Mouse (Mus musculus) spleen, postnatal 36 days (tissue): ENCODE data around the gene Nova2.

Experiments used
- DNase-seq, 2 experiments: peaks; one replicate each; pipeline ENCODE4 v3.0.0; 2022; ENCODE audit warnings: low spot score in 2 of 2, mixed read lengths in 1 of 2

Gene Nova2

DNA sequence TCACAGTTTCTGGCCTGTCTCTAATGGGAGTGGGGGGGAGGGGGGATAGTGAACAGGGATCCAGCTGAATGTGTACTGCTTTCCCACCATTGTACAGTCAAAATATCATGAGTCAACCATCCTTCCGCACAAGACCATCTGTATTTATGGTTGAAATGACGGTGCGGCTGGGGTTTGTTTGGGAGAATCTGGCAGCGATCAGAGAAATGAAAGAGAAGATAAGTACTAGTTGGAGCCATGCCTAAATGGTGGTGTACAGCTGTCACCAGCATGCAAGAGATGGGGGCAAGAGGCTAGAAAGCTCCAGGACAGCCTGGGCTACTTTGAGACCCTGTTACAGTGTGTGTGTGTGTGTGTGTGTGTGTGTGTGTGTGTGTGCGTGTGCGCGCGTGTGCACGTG is 52.7 kb downstream of the Nova2 start:
- DNase-seq = no peak

DNA sequence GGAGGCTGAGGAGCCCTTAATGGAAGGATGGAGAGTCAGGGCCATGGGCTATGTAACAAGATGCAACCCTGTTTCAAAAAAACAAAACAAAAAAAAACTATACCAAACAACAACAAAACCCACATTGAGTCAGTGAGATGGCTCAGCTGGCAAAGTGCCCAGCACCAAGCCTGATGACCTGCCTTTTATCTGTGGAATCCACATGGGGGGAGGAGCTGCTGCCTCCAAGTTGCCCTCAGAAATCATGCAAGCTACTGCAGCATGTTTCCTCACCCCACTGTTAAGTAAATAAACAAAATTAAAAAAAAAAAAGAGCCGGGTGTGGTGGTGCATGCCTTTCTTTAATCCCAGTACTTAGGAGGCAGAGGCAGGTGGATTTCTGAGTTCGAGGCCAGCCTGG is 60.8 kb downstream of the Nova2 start:
- peak in 1 of 2 experiments; percentile 23 for DNase-seq

DNA sequence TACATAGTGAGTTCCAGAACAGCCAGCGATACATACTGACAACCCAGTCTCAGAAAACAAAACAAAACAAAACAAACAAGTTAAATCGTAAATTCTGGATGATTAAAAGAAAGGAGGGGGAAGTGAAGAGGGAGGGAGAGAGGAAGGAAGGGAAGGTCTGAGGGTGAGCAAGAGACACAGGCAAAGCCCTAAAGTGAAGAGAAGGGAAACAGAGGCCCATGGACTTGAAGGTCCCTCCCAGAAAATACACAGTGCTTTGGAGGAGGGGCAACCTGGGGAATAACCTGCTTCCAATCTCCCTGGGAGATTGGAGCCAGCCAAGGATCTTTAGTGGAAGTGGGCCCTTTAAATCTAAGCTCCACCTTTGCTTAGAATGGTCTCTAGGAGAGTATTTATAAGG is 61.4 kb downstream of the Nova2 start, which contains the start of gene Nanos2:
TSS of gene Nanos2 (plus strand) at position 301 of the 400 bp plus-strand sequence.
- DNase-seq = no peak

- no peak for DNase-seq
These were observed 62.1 kb downstream of the Nova2 start for GRCm38 (mm10) chr7:18987747-18988146.

DNA sequence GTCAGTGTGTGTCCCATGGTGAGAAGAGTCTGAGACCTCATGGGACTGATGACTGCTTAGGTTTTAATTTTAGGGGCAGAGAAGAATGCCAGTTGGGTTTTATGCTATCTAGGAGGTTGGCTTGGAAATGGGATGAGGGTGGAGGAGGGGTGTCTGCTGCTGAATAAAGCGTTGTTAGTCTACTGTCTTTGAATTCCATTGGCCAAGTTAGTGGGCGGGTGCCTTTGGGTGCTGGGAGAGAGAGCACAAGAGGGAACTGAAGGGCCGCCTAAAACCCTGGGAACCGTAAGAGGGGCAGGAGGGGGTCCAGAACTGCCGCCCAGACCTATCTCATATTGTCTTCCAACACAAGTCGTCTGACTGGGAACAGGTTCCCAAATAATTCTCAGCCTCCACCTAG is 63.1 kb downstream of the Nova2 start:
- no peak for DNase-seq

DNA sequence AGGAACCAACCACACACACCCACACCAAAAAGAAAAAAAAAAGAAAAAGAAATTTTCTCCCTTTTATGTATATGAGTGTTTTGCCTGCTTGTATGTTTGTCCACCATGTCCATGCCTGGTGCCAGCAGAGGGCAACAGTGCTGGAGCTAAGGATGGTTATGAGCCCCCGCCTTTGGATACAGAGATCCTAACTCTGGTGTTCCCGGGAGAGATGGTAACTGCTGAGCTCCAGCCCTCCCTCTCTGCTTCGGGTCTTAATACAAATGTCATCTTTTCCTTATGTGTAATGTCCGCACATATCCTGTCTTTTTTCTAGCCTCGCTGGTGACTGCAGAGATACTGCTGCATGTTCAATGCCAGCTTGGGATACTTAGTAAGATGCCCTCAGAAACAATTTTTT is 64.3 kb downstream of the Nova2 start:
- no peak for DNase-seq

GRCm38 (mm10) chr7:18990601-18991295 is 65.1 kb downstream of the Nova2 start, which contains the start of gene Mypop:
Mypop (plus strand) TSS chr7:18991245.
- peak; percentile 100 for DNase-seq

DNA sequence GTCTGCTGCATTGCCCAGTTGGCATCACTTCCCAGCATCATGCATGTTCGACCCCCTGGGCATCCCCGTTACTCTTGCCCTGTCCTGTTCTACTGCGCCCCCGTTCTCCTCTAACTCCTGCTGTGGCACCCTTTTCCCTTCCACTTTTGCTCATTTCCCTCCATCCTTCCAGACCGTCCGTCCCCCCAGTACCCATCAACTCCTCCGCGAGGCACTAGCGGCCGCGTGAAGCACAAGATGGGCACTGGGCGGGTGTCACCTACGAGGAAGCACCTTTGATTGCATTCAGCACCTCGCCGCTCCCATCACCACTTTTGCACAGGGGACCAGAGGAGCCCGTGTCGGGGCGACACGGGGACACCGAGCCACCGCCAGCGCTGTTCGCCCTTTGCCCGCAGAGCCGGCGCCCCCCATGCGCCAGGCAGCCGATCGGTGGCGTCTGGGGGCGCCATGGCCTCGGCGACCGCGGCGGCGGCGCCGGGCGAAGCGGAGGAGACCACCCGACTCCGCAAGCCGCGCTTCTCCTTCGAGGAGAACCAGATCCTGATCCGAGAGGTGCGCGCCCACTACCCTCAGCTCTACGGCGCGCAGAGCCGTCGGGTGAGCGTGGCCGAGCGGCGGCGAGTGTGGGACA is 66.1 kb downstream of the Nova2 start:
- peak in 1 of 2 experiments; percentile 27 for DNase-seq

GRCm38 (mm10) chr7:18992294-18992675 is 66.6 kb downstream of the Nova2 start:
- DNase-seq = no peak

DNA sequence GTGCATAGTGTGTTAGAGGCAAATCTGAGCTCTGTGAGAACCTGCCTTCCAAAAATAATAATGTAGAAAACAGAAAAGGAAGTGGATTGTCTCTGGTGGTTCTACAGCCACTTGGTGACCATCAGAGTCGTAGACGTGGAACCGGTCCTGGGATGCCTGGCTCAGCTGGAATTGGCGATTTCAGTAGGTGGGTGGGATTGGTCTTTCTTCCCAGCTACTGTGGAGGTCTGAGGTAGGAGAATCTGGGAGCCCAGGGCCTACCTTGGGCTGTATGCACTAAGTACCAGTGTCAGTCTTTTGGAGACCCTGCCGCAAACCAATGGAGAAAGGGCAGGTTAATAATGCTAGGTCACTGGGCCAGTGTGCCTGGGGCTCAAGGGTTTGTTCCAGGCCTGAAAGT is 67.3 kb downstream of the Nova2 start:
- DNase-seq = no peak

GRCm38 (mm10) chr7:18998835-18999234 is 73.1 kb downstream of the Nova2 start:
- DNase-seq = no peak

GRCm38 (mm10) chr7:19000421-19000820 is 74.7 kb downstream of the Nova2 start:
- no peak for DNase-seq

- DNase-seq = peak; percentile 92 to 93
These were observed 75.5 kb downstream of the Nova2 start for GRCm38 (mm10) chr7:19001066-19001806.

GRCm38 (mm10) chr7:19001807-19002085 is 76.1 kb downstream of the Nova2 start:
- DNase-seq = no peak

DNA sequence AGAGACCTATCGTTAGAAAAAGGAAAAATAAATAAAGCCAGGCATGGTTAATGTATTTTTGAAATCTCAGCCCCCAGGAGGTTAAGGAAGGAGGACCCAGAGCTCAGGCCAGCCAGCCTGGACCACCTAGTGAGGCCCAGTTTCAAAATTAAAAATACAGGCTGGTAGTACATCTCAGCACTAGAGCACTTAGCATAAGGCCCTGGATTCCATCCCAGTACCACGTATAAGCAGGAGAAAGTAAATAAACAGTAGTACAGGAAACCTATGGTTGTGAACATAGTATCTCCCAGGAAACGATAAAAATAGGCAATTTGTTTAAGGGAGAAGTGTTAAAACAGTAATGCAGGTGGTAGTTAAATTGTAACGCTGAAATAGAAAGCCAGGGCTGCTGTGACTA is 76.4 kb downstream of the Nova2 start:
- DNase-seq = no peak

- DNase-seq = peak; percentile 76 to 81
These were observed 77.3 kb downstream of the Nova2 start for GRCm38 (mm10) chr7:19002848-19003498.

DNA sequence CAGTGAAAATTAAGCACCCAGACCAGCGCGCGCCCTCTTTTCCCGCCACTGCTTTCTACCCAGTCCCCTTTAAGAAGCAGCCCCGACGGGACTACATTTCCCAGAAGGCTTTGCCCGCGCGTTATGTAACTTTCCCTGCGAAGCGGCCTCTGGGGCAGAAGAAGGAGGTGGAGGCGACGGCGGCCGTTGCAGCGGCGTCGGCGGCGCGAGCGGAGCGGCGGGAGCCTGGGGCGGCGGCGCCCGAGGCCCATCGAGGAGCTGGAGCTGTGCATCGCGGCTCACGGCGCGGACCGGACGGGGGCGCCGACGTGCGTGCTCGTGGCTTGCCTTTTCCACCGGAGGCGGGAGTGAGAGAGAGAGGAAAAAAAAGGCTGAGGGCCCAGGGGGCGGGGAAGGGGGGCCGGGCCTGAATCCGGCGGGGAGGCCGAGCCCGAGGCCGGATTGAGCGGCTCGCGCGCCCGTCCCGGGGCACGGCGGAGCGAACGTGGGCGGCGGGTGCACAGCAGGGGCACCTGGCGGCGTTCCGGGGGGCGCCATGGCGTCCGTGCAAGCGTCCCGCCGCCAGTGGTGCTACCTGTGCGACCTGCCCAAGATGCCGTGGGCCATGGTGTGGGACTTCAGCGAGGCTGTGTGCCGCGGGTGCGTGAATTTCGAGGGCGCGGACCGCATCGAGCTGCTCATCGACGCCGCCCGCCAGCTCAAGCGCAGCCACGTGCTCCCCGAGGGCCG is 78.4 kb downstream of the Nova2 start, which contains the start of gene Irf2bp1:
TSS of gene Irf2bp1 (plus strand) at position 143 of the 729 bp plus-strand sequence.
- DNase-seq = peak; percentile 92 to 94

- DNase-seq = no peak
These were observed 79.0 kb downstream of the Nova2 start for GRCm38 (mm10) chr7:19004631-19005079.

GRCm38 (mm10) chr7:19005417-19006121 is 79.9 kb downstream of the Nova2 start:
- DNase-seq = no peak

DNA sequence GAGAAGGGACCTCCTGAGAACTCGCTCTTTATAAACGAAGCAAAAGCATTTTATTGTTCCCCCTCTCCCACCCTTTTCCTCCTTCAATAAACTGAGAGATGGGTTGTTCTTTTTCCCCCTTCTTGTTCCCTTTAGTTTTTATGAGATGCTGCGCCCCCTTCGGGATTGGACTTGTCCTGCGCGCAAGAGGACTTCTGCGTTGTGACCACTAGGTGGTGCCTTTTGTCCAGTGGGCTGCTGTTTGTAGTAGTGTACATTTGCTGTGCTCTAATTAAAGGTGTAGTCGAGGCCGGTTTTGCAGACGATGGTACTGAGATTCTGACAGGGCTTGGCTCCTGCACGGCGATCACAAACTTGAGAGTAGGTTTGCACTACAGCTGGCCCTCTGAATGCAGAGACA is 80.8 kb downstream of the Nova2 start:
- peak; percentile 73 to 82 for DNase-seq
